In genomic region chr5:117133446-117134065, GRCm38 (mm10) we compare ENCODE assay signal across 9 mouse cellular contexts. TPM values are rescaled to one million over a fixed set of nuclear protein-coding genes. Genes with fewer than 3 reads are reported as not detected.
DNase-seq lines count a peak whose midpoint lies in the region; ATAC-seq and TF ChIP-seq lines count a peak whose summit lies in the region.
"Had no signal": no experiment of that assay in that cellular context is flagged by ENCODE, and none has a peak within 500 bp of the region (broad histone marks: within the 10 kb centered on the region; RNA-seq: fewer than 3 reads in every experiment).

No protein-coding gene starts in this region.

- H3K36me3 ChIP-seq in heart, postnatal 0 days (replicated peaks; ENCODE audit: control insufficient read depth, insufficient read depth, low read length): no peaks in the 10 kb centered on the region
- H3K36me3 ChIP-seq in thymus, adult 2 months (ENCODE audit: control insufficient read depth, insufficient read depth, low read length): no peaks in the 10 kb centered on the region
- H3K36me3 ChIP-seq in forebrain, embryonic 11.5 days (ENCODE audit: control insufficient read depth, insufficient read depth, low read length): no peaks in the 10 kb centered on the region
- H3K36me3 ChIP-seq: embryonic facial prominence, embryonic 15.5 days had no signal

- H3K27me3 ChIP-seq in heart, postnatal 0 days (ENCODE audit: control insufficient read depth, insufficient read depth, low read length): no peaks in the 10 kb centered on the region
- H3K27me3 ChIP-seq in thymus, adult 2 months (ENCODE audit: control insufficient read depth, insufficient read depth, low read length): no peaks in the 10 kb centered on the region
- no peaks in the 10 kb centered on the region for H3K27me3 ChIP-seq in forebrain, embryonic 11.5 days (ENCODE audit: control insufficient read depth, insufficient read depth, low read length)
- H3K27me3 ChIP-seq: embryonic facial prominence, embryonic 15.5 days had no signal

- H3K27ac ChIP-seq in heart, postnatal 0 days (ENCODE audit: low read depth): peak overlapping the region; percentile 70
- peak overlapping the region; percentile 90 for H3K27ac ChIP-seq in thymus, adult 2 months (ENCODE audit: control insufficient read depth, insufficient read depth, low read length)
- H3K27ac ChIP-seq in forebrain, embryonic 11.5 days (ENCODE audit: low read depth, low read length): no peak overlapping the region
- H3K27ac ChIP-seq: embryonic facial prominence, embryonic 15.5 days had no signal

- TF ChIP-seq POLR2A in thymus, adult 2 months (IDR thresholded peaks at IDR 0.05; ENCODE audit: control insufficient read depth, extremely low read depth, insufficient read depth, low read length, poor library complexity): peak; percentile 70

- no peak overlapping the region for H3K9ac ChIP-seq in heart, postnatal 0 days (replicated peaks; ENCODE audit: low read depth, low read length)
- H3K9ac ChIP-seq in forebrain, embryonic 11.5 days (ENCODE audit: low read length): no peak overlapping the region
- H3K9ac ChIP-seq: embryonic facial prominence, embryonic 15.5 days had no signal

- peak; percentile 21 for DNase-seq in gastrocnemius, postnatal 25 days
- DNase-seq in gastrocnemius, adult 8-10 months (ENCODE audit: low spot score in 2 of 2): no peak
- no peak for DNase-seq in heart, postnatal 0 days (ENCODE audit: low spot score)
- DNase-seq in lung, postnatal 14 days: peak; percentile 63
- peak; percentile 83 for DNase-seq in thymus, adult 2 months
- DNase-seq in layer of hippocampus, adult 18-20 months (ENCODE audit: low spot score in 2 of 2): no peak
- no peak for DNase-seq in forebrain, embryonic 11.5 days (ENCODE audit: low spot score)
- DNase-seq in right cerebral cortex, postnatal 4 days: no peak

- WGBS in heart, postnatal 0 days: 60% methylated on average over 17 of the region's 17 CpGs
- 6% methylated on average over 17 of the region's 17 CpGs for WGBS in thymus, adult 2 months
- 91% methylated on average over 17 of the region's 17 CpGs for WGBS in forebrain, embryonic 11.5 days

- H3K4me2 ChIP-seq in heart, postnatal 0 days (ENCODE audit: low read depth, low read length): peak overlapping the region; percentile 32; the same call in 1 of the 2 replicates
- no peak overlapping the region for H3K4me2 ChIP-seq in forebrain, embryonic 11.5 days (ENCODE audit: low read depth, low read length, severe bottlenecking)
- H3K4me2 ChIP-seq: embryonic facial prominence, embryonic 15.5 days had no signal

- peak overlapping the region; percentile 6; the same call in 1 of the 2 replicates for H3K4me3 ChIP-seq in heart, postnatal 0 days (ENCODE audit: low read depth, low read length)
- peak overlapping the region; percentile 93 for H3K4me3 ChIP-seq in thymus, adult 2 months (ENCODE audit: control insufficient read depth, insufficient read depth, low read length)
- H3K4me3 ChIP-seq in forebrain, embryonic 11.5 days (ENCODE audit: low read depth, low read length): no peak overlapping the region
- H3K4me3 ChIP-seq: embryonic facial prominence, embryonic 15.5 days had no signal

- H3K9me3 ChIP-seq in heart, postnatal 0 days (replicated peaks; ENCODE audit: control insufficient read depth, low read length): no peaks in the 10 kb centered on the region
- H3K9me3 ChIP-seq in forebrain, embryonic 11.5 days (ENCODE audit: control insufficient read depth, low read length): no peaks in the 10 kb centered on the region
- H3K9me3 ChIP-seq: embryonic facial prominence, embryonic 15.5 days had no signal

- TF ChIP-seq CTCF in heart, postnatal 0 days (IDR thresholded peaks at IDR 0.05; ENCODE audit: low read depth): no peak
- TF ChIP-seq CTCF in thymus, adult 2 months (IDR thresholded peaks at IDR 0.05; ENCODE audit: borderline replicate concordance, control insufficient read depth, extremely low read depth, insufficient read depth, low read length, poor library complexity): no peak

- peaks cover 30% of the 10 kb centered on the region for H3K4me1 ChIP-seq in heart, postnatal 0 days (ENCODE audit: control insufficient read depth, insufficient read depth)
- peaks cover 49% of the 10 kb centered on the region for H3K4me1 ChIP-seq in thymus, adult 2 months (replicated peaks; ENCODE audit: control insufficient read depth, insufficient read depth, low read length)
- H3K4me1 ChIP-seq in forebrain, embryonic 11.5 days (replicated peaks; ENCODE audit: control insufficient read depth, insufficient read depth, low read length): no peaks in the 10 kb centered on the region

- no peak for ATAC-seq in heart, postnatal 0 days (ENCODE audit: insufficient read depth, low read depth)
- ATAC-seq in forebrain, embryonic 11.5 days (replicated peaks; ENCODE audit: low FRiP score): no peak

- no peak for TF ChIP-seq EP300 in heart, postnatal 0 days (IDR thresholded peaks at IDR 0.05; ENCODE audit: low read depth)

RNA-seq across cellular contexts. Expression of gene Taok3, which starts 13.6 kb away (rescaled TPM):
- 1 to 10 TPM; 4.4 to 5.8 TPM for total RNA-seq in gastrocnemius, postnatal 25 days (2021)
- total RNA-seq in gastrocnemius, adult 8-10 months (2022): 1 to 10 TPM; 3.0 to 4.5 (median 3.7) TPM
- 1.1 and 3.9 TPM in 2 replicates for total RNA-seq in heart, postnatal 0 days (2014; rRNA removed; ENCODE audit: low replicate concordance)
- polyA plus RNA-seq in heart, postnatal 0 days (2015; fragmentation: Nextera tagmentation; extraction: Ambion mirVana): 5.8 and 7.5 TPM in 2 replicates
- 43.5 and 50.8 TPM in 2 replicates for polyA plus RNA-seq in thymus, adult 2 months (2012; rRNA removed)
- total RNA-seq in layer of hippocampus, adult 18-20 months (2021): 10 to 100 TPM; 59.1 to 61.8 TPM
- 16.2 and 16.9 TPM in 2 replicates for polyA plus RNA-seq in forebrain, embryonic 11.5 days (2014; fragmentation: Nextera tagmentation; extraction: Ambion mirVana)

RNA-seq across cellular contexts. Expression of gene Suds3, which starts 17.6 kb away (rescaled TPM):
- 10 to 100 TPM; 72.6 to 81.8 TPM for total RNA-seq in gastrocnemius, postnatal 25 days (2021)
- 10 to 100 TPM; 76.0 to 91.9 (median 89.6) TPM for total RNA-seq in gastrocnemius, adult 8-10 months (2022)
- total RNA-seq in heart, postnatal 0 days (2014; rRNA removed; ENCODE audit: low replicate concordance): 31.9 and 50.1 TPM in 2 replicates
- polyA plus RNA-seq in heart, postnatal 0 days (2015; fragmentation: Nextera tagmentation; extraction: Ambion mirVana): 36.9 and 38.2 TPM in 2 replicates
- 108 and 113 TPM in 2 replicates for polyA plus RNA-seq in thymus, adult 2 months (2012; rRNA removed)
- 100 to 1,000 TPM; 132 to 151 TPM for total RNA-seq in layer of hippocampus, adult 18-20 months (2021)
- 51.8 and 52.1 TPM in 2 replicates for polyA plus RNA-seq in forebrain, embryonic 11.5 days (2014; fragmentation: Nextera tagmentation; extraction: Ambion mirVana)

Comparison
In these comparisons a context has a peak if more than half of its experiments do, and no peak if none do; other contexts are left out.
1. DNase-seq: peak in gastrocnemius, postnatal 25 days (single experiment), lung, postnatal 14 days (single experiment) and thymus, adult 2 months (single experiment); none in gastrocnemius, adult 8-10 months (0 of 2), heart, postnatal 0 days (single experiment), layer of hippocampus, adult 18-20 months (0 of 2), forebrain, embryonic 11.5 days (single experiment) and right cerebral cortex, postnatal 4 days (single experiment).
2. RNA of gene Taok3, which starts 13.6 kb away (total RNA-seq): 59.1 to 61.8 TPM in layer of hippocampus, adult 18-20 months; 4.4 to 5.8 TPM in gastrocnemius, postnatal 25 days, 3.0 to 4.5 TPM in gastrocnemius, adult 8-10 months and 1.1 to 3.9 TPM in heart, postnatal 0 days; every median in the first group is over 4 times any median in the second.